Mouse (Mus musculus) MEL (cell line): ENCODE results near the gene Cbln4. TPM values are rescaled to one million over a fixed set of nuclear protein-coding genes. Genes with fewer than 3 reads are reported as not detected.

Experiments
- DNase-seq: peaks from one replicate; pipeline ENCODE4 v3.0.0; 2011; ENCODE audit warnings: low read depth, low spot score
- H3K27ac ChIP-seq: 2 replicates; pipeline ENCODE4 v1.5.1; 2012; ENCODE audit warnings: low read depth, mild to moderate bottlenecking, control low read depth, low read length, moderate library complexity; ENCODE audit not compliant: control insufficient read depth
- H3K27me3 ChIP-seq, 2 experiments: fragments of 150-350 bp in 1 of 2; sonication (generic) in 1 of 2; 2 replicates each; pipeline ENCODE4 v1.6.1; 2012; ENCODE audit warnings: low read length in 2 of 2, mild to moderate bottlenecking in 2 of 2, improper control_type of control experiment in 1 of 2, moderate library complexity in 1 of 2; ENCODE audit not compliant: insufficient read depth in 2 of 2, control insufficient read depth in 1 of 2
- H3K36me3 ChIP-seq, 2 experiments: 2 replicates each; pipeline ENCODE4 v1.6.1; 2012 to 2014; ENCODE audit warnings: low read length in 2 of 2, improper control_type of control experiment in 1 of 2, inconsistent platforms in 1 of 2, mild to moderate bottlenecking in 1 of 2; ENCODE audit not compliant: insufficient read depth in 2 of 2, control insufficient read depth in 1 of 2
- H3K4me1 ChIP-seq, 2 experiments: fragments of 150-350 bp in 1 of 2; sonication (generic) in 1 of 2; 2 replicates each; pipeline ENCODE4 v1.6.1; 2012; ENCODE audit warnings: low read length in 2 of 2, improper control_type of control experiment in 1 of 2, mild to moderate bottlenecking in 1 of 2; ENCODE audit not compliant: insufficient read depth in 2 of 2, control insufficient read depth in 1 of 2
- H3K4me3 ChIP-seq, 2 experiments: fragments of 150-350 bp in 1 of 2; sonication (generic) in 1 of 2; 2 replicates each; pipeline ENCODE4 v1.5.1; 2012; ENCODE audit warnings: low read depth in 2 of 2, low read length in 2 of 2, mild to moderate bottlenecking in 2 of 2, moderate library complexity in 2 of 2, control low read depth in 1 of 2, improper control_type of control experiment in 1 of 2; ENCODE audit not compliant: control insufficient read depth in 1 of 2, insufficient read depth in 1 of 2
- H3K79me2 ChIP-seq: 2 replicates; pipeline ENCODE4 v1.6.1; 2012; ENCODE audit warnings: mild to moderate bottlenecking, low read length, moderate library complexity; ENCODE audit not compliant: control insufficient read depth, poor library complexity, insufficient read depth
- H3K9ac ChIP-seq: 2 replicates; pipeline ENCODE4 v1.6.1; 2012; ENCODE audit warnings: low read depth, mild to moderate bottlenecking, control low read depth, low read length, moderate library complexity; ENCODE audit not compliant: control insufficient read depth, poor library complexity, severe bottlenecking
- H3K9me3 ChIP-seq: fragments of 150-350 bp; sonication (generic); replicated peaks from 2 replicates; pipeline ENCODE4 v1.6.1; 2012; ENCODE audit warnings: mild to moderate bottlenecking, low read length, improper control_type of control experiment, moderate library complexity; ENCODE audit not compliant: insufficient read depth
- BHLHE40 ChIP-seq: IDR thresholded peaks from 2 replicates; pipeline ENCODE4 v1.6.1; 2012; ENCODE audit warnings: low read depth, mild to moderate bottlenecking, inconsistent platforms, low read length, improper control_type of control experiment, borderline replicate concordance
- CTCF ChIP-seq, 3 experiments: IDR thresholded peaks in 2 of 3; conservative IDR thresholded peaks in 1 of 3; 2 replicates each; pipeline ENCODE4 v1.5.1; 2011 to 2012; ENCODE audit warnings: low read length in 3 of 3, low read depth in 2 of 3, mild to moderate bottlenecking in 2 of 3, improper control_type of control experiment in 1 of 3, inconsistent platforms in 1 of 3, mixed read lengths in 1 of 3, moderate library complexity in 1 of 3; ENCODE audit not compliant: control insufficient read depth in 1 of 3, insufficient read depth in 1 of 3, poor library complexity in 1 of 3, severe bottlenecking in 1 of 3
- ELF1 ChIP-seq: IDR thresholded peaks from 2 replicates; pipeline ENCODE4 v1.6.1; 2014; ENCODE audit warnings: low read depth, mild to moderate bottlenecking, inconsistent platforms, low read length, improper control_type of control experiment, moderate library complexity
- EP300 ChIP-seq, 2 experiments: IDR thresholded peaks; 2 replicates each; pipeline ENCODE4 v1.6.1; 2011; ENCODE audit warnings: improper control_type of control experiment in 2 of 2, low read length in 2 of 2, low read depth in 1 of 2, mild to moderate bottlenecking in 1 of 2
- ETS1 ChIP-seq: IDR thresholded peaks from 2 replicates; pipeline ENCODE4 v1.6.1; 2012; ENCODE audit warnings: low read depth, mild to moderate bottlenecking, inconsistent platforms, low read length, improper control_type of control experiment, moderate library complexity
- GABPA ChIP-seq: IDR thresholded peaks from 2 replicates; pipeline ENCODE4 v1.6.1; 2012; ENCODE audit warnings: low read depth, mild to moderate bottlenecking, inconsistent platforms, low read length, improper control_type of control experiment, moderate library complexity
- GATA1 ChIP-seq: IDR thresholded peaks from 2 replicates; pipeline ENCODE4 v1.6.1; 2011; ENCODE audit warnings: low read depth, low read length, improper control_type of control experiment
- MAFK ChIP-seq: IDR thresholded peaks from 2 replicates; pipeline ENCODE4 v1.6.1; 2011; ENCODE audit warnings: low read depth, mild to moderate bottlenecking, low read length, improper control_type of control experiment, borderline replicate concordance
- MAX ChIP-seq: IDR thresholded peaks from 2 replicates; pipeline ENCODE4 v1.6.1; 2011; ENCODE audit warnings: low read length, improper control_type of control experiment
- MXI1 ChIP-seq: IDR thresholded peaks from 2 replicates; pipeline ENCODE4 v1.6.1; 2011; ENCODE audit warnings: mild to moderate bottlenecking, low read depth, low read length, improper control_type of control experiment
- NELFE ChIP-seq: IDR thresholded peaks from 2 replicates; pipeline ENCODE4 v1.6.1; 2011; ENCODE audit warnings: low read depth, low read length, improper control_type of control experiment
- RCOR1 ChIP-seq: IDR thresholded peaks from 2 replicates; pipeline ENCODE4 v1.6.1; 2012; ENCODE audit warnings: low read depth, mild to moderate bottlenecking, inconsistent platforms, low read length, improper control_type of control experiment
- TAL1 ChIP-seq: IDR thresholded peaks from 2 replicates; pipeline ENCODE4 v1.6.1; 2012; ENCODE audit warnings: mild to moderate bottlenecking, inconsistent platforms, low read length, moderate library complexity, mixed read lengths
- TCF12 ChIP-seq: IDR thresholded peaks from 2 replicates; pipeline ENCODE4 v1.6.1; 2014; ENCODE audit warnings: low read depth, mild to moderate bottlenecking, inconsistent platforms, low read length, improper control_type of control experiment, moderate library complexity
- UBTF ChIP-seq: IDR thresholded peaks from 2 replicates; pipeline ENCODE4 v1.6.1; 2012; ENCODE audit warnings: low read depth, mild to moderate bottlenecking, inconsistent platforms, low read length, improper control_type of control experiment, moderate library complexity, borderline replicate concordance; ENCODE audit not compliant: insufficient read depth
- USF1 ChIP-seq: IDR thresholded peaks from 2 replicates; pipeline ENCODE4 v1.6.1; 2014; ENCODE audit warnings: low read depth, mild to moderate bottlenecking, inconsistent platforms, low read length, improper control_type of control experiment, moderate library complexity
- USF2 ChIP-seq, 2 experiments: IDR thresholded peaks; 2 replicates each; pipeline ENCODE4 v1.6.1; 2011 to 2012; ENCODE audit warnings: improper control_type of control experiment in 2 of 2, low read length in 2 of 2, borderline replicate concordance in 1 of 2, inconsistent platforms in 1 of 2, low read depth in 1 of 2, mild to moderate bottlenecking in 1 of 2; ENCODE audit not compliant: insufficient read depth in 1 of 2
- ZC3H11A ChIP-seq: IDR thresholded peaks from 2 replicates; pipeline ENCODE4 v1.6.1; 2012; ENCODE audit warnings: low read depth, mild to moderate bottlenecking, inconsistent platforms, low read length, improper control_type of control experiment
- polyA plus RNA-seq, 2 experiments: library from polyadenylated mRNA; stranded (reverse) in 1 of 2; unstranded in 1 of 2; fragments of >175 nt in 1 of 2; fragments of >200 nt in 1 of 2; gene quantifications; 2 replicates each; pipeline versions ENCODE4 v1.2.1 to v1.2.4; 2012; ENCODE audit warnings: low replicate concordance in 2 of 2, low read depth in 1 of 2; ENCODE audit not compliant: insufficient read length in 2 of 2, insufficient read depth in 1 of 2, missing spikeins in 1 of 2
- total RNA-seq: library from RNA; depleted of rRNA; stranded (reverse); fragments of 300-350 nt; gene quantifications from 2 replicates; pipeline ENCODE4 v1.2.3, GENCODE M21; 2012

Cbln4 gene
- total and polyA plus RNA-seq, 3 experiments, result not detected

DNA sequence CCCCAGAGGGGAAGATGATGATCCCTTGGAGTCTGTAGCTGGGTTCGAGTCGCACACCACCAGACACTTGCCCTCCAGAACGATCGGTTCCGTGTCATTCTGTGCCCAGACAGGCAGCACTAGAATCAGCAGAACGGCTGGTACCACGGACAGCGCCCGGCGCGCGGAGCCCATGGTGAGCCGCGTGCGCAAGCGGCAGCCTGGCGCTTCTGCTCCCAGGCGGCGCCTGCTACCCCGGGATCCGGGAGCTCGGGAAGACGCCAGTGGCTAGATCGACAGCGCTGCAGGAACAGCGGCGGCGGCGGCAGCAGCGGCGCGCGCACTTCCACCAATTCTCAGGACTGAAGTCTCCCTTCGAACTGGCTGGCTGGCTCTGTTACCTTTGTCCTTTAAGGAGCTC lies 1.1 kb downstream of the Cbln4 start:
- Histone ChIP-seq H3K36me3 (no peaks in the 10 kb centered on the region), H3K27me3 (no peaks in the 10 kb centered on the region), H3K27ac (no peak overlapping the region), H3K9ac (no peak overlapping the region), H3K9me3 (no peaks in the 10 kb centered on the region), H3K4me3 (no peak overlapping the region), H3K79me2 (no peaks in the 10 kb centered on the region), H3K4me1 (no peaks in the 10 kb centered on the region)
- peak; percentile 1 for DNase-seq
- TF ChIP-seq TAL1, result no peak
- no peak for TF ChIP-seq GABPA
- TF ChIP-seq TCF12, result no peak

DNA sequence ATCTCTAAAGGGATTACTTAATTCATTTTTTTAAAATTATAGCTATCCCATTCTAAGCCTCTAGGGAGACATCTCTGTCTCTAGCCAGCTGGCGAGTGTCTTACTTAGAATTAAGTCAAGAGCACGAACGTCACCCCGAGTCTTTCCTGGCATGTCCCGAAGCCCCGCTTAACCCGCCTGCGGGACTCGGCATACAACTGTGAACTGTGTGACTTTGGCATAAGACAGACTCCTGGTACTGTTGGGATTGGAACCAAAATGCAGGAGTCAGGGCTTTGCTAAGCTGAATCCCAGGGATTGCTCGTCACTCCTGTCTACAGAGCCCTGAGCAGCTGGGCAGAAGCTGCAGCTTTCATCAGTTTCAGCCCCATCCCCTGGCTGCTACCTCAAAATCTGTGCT lies 2.4 kb downstream of the Cbln4 start:
- TF ChIP-seq NELFE, result no peak
- TF ChIP-seq ETS1, result no peak
- TF ChIP-seq MAX, result no peak
- no peak for TF ChIP-seq ELF1
- TF ChIP-seq MXI1, result no peak
- TF ChIP-seq USF2 (IDR thresholded peaks at IDR 0.05; ENCODE audit: borderline replicate concordance in 1 of 2, insufficient read depth in 1 of 2, low read depth in 1 of 2, low read length in 2 of 2), result no peak
- no peak for TF ChIP-seq EP300 (IDR thresholded peaks at IDR 0.05; ENCODE audit: low read depth in 1 of 2, low read length in 2 of 2)
- no peak for TF ChIP-seq USF1
- TF ChIP-seq TCF12, result no peak
- TF ChIP-seq BHLHE40, result no peak
- no peak for TF ChIP-seq GATA1
- no peak for TF ChIP-seq UBTF
- no peak for TF ChIP-seq MAFK
- no peak for TF ChIP-seq RCOR1
- no peak for TF ChIP-seq CTCF (IDR thresholded peaks at IDR 0.05 in 2 of 3, conservative IDR thresholded peaks at IDR 0.05 in 1 of 3; ENCODE audit: control insufficient read depth in 1 of 3, insufficient read depth in 1 of 3, low read depth in 2 of 3, low read length in 3 of 3, poor library complexity in 1 of 3, severe bottlenecking in 1 of 3)
- TF ChIP-seq TAL1, result no peak
- no peak for TF ChIP-seq ZC3H11A
- H3K9me3 ChIP-seq, result no peaks in the 10 kb centered on the region

More for the DNA sequence above, 2.4 kb downstream of the Cbln4 start:
- no peak for DNase-seq
- Histone ChIP-seq H3K27me3 (no peaks in the 10 kb centered on the region), H3K79me2 (no peaks in the 10 kb centered on the region), H3K4me3 (no peak overlapping the region), H3K36me3 (no peaks in the 10 kb centered on the region), H3K9ac (no peak overlapping the region), H3K4me1 (no peaks in the 10 kb centered on the region), H3K27ac (no peak overlapping the region)
